Mouse (Mus musculus) thymus, adult 2 months (tissue): ENCODE measurements around the gene Kif12.
A peak's percentile ranks its signal among the peaks of the same experiment; 100 is the strongest.

Experiments
- CTCF ChIP-seq: fragments of 200-500 bp; IDR thresholded peaks from 2 replicates; pipeline ENCODE4 v1.5.1; 2012; ENCODE audit warnings: mild to moderate bottlenecking, control low read depth, low read length, moderate library complexity, borderline replicate concordance; ENCODE audit not compliant: control insufficient read depth, poor library complexity, insufficient read depth; ENCODE audit errors: extremely low read depth
- POLR2A ChIP-seq: fragments of 200-500 bp; IDR thresholded peaks from 2 replicates; pipeline ENCODE4 v1.6.1; 2012; ENCODE audit warnings: mild to moderate bottlenecking, low read length, control low read depth, moderate library complexity; ENCODE audit not compliant: control insufficient read depth, poor library complexity, insufficient read depth; ENCODE audit errors: extremely low read depth

GRCm38 (mm10) chr4:63158961-63159592 lies 12.9 kb downstream of the Kif12 start:
- TF ChIP-seq CTCF (peak; percentile 76; the same call in 1 of the 2 replicates), POLR2A (no peak)
